Mouse (Mus musculus) retina, embryonic 14.5 days (tissue): ENCODE measurements at regions not wholly inside any gene's neighbourhood (a gene's known extent, or its start where the extent isn't known, plus 50 kb on each side); places are given as distances from the start of the nearest gene placed in this dataset.
A peak's percentile ranks its signal among the peaks of the same experiment; 100 is the strongest.

Experiments used
- DNase-seq: peaks from one replicate; pipeline ENCODE4 v3.0.0-alpha.2; 2015; ENCODE audit warnings: low spot score

GRCm38 (mm10) chr11:114215256-114215655, 148.4 kb upstream of the Sdk2 start:
- no peak for DNase-seq

GRCm38 (mm10) chr11:114212136-114212535, 145.3 kb upstream of the Sdk2 start:
- DNase-seq, result no peak

GRCm38 (mm10) chr11:114205192-114205591, 138.3 kb upstream of the Sdk2 start:
- peak; percentile 79 for DNase-seq

- DNase-seq, result no peak
These were observed 136.6 kb upstream of the Sdk2 start for GRCm38 (mm10) chr11:114203416-114203815.

GRCm38 (mm10) chr11:114202486-114202885, 135.6 kb upstream of the Sdk2 start:
- DNase-seq, result no peak

GRCm38 (mm10) chr11:114199081-114199586, 132.3 kb upstream of the Sdk2 start:
- DNase-seq, result no peak

- no peak for DNase-seq
These were observed 131.6 kb upstream of the Sdk2 start for GRCm38 (mm10) chr11:114198317-114199032.

GRCm38 (mm10) chr11:114195291-114195690, 128.4 kb upstream of the Sdk2 start:
- no peak for DNase-seq

- DNase-seq, result no peak
These were observed 127.3 kb upstream of the Sdk2 start for GRCm38 (mm10) chr11:114194055-114194706.

- DNase-seq, result no peak
These were observed 126.2 kb upstream of the Sdk2 start for GRCm38 (mm10) chr11:114193018-114193417.

GRCm38 (mm10) chr11:114191661-114192060, 124.8 kb upstream of the Sdk2 start:
- no peak for DNase-seq

GRCm38 (mm10) chr11:114184970-114185882, 118.4 kb upstream of the Sdk2 start:
- DNase-seq, result peak; percentile 66

GRCm38 (mm10) chr11:114184431-114184830, 117.6 kb upstream of the Sdk2 start:
- no peak for DNase-seq

- no peak for DNase-seq
These were observed 116.4 kb upstream of the Sdk2 start for GRCm38 (mm10) chr11:114183231-114183630.

- no peak for DNase-seq
These were observed 112.1 kb upstream of the Sdk2 start for GRCm38 (mm10) chr11:114178746-114179472.

GRCm38 (mm10) chr11:114177789-114178188, 110.9 kb upstream of the Sdk2 start:
- DNase-seq, result no peak

- DNase-seq, result no peak
These were observed 110.4 kb upstream of the Sdk2 start for GRCm38 (mm10) chr11:114177281-114177680.

GRCm38 (mm10) chr11:114176671-114177212, 109.9 kb upstream of the Sdk2 start:
- peak; percentile 42 for DNase-seq

- peak; percentile 45 for DNase-seq
These were observed 108.7 kb upstream of the Sdk2 start for GRCm38 (mm10) chr11:114175437-114176131.

GRCm38 (mm10) chr11:114174871-114175270, 108.0 kb upstream of the Sdk2 start:
- DNase-seq, result no peak

GRCm38 (mm10) chr11:114168231-114168661, 101.4 kb upstream of the Sdk2 start:
- DNase-seq, result no peak
